Mouse (Mus musculus) liver, embryonic 11.5 days (tissue): ENCODE results near the gene Gpatch4. TPM values are rescaled to one million over a fixed set of nuclear protein-coding genes. Genes with fewer than 3 reads are reported as not detected.

Source experiments
- ATAC-seq: fragments of 200-750 bp; cut with Nextera tagmentation; replicated peaks from 2 replicates; pipeline ENCODE4 v1.8.0; 2017; ENCODE audit warnings: moderate number of reproducible peaks, mild to moderate bottlenecking, moderate TSS enrichment, moderate library complexity; ENCODE audit not compliant: low FRiP score
- DNase-seq: peaks from one replicate; pipeline ENCODE4 v3.0.0-alpha.2; 2017; ENCODE audit warnings: low spot score
- H3K27ac ChIP-seq: fragments of 300-500 bp; sonication (generic); 2 replicates; pipeline ENCODE4 v1.5.1; 2014; ENCODE audit warnings: mild to moderate bottlenecking, low read depth, low read length, control low read depth
- H3K27me3 ChIP-seq: fragments of 300-500 bp; sonication (generic); replicated peaks from 2 replicates; pipeline ENCODE4 v1.6.1; 2014; ENCODE audit warnings: low read length, mixed read lengths; ENCODE audit not compliant: control insufficient read depth, insufficient read depth
- H3K36me3 ChIP-seq: fragments of 300-500 bp; sonication (generic); 2 replicates; pipeline ENCODE4 v1.6.1; 2014; ENCODE audit warnings: mild to moderate bottlenecking, low read length, moderate library complexity, mixed read lengths; ENCODE audit not compliant: control insufficient read depth, insufficient read depth
- H3K4me1 ChIP-seq: fragments of 300-500 bp; sonication (generic); replicated peaks from 2 replicates; pipeline ENCODE4 v1.6.1; 2014; ENCODE audit warnings: low read length, mixed read lengths; ENCODE audit not compliant: control insufficient read depth, insufficient read depth
- H3K4me2 ChIP-seq: fragments of 300-500 bp; sonication (generic); 2 replicates; pipeline ENCODE4 v1.6.1; 2014; ENCODE audit warnings: mild to moderate bottlenecking, control low read depth, moderate library complexity
- H3K4me3 ChIP-seq: fragments of 300-500 bp; sonication (generic); 2 replicates; pipeline ENCODE4 v1.5.1; 2014; ENCODE audit warnings: low read depth, low read length, control low read depth
- H3K9ac ChIP-seq: fragments of 300-500 bp; sonication (generic); 2 replicates; pipeline ENCODE4 v1.6.1; 2014; ENCODE audit warnings: low read depth, low read length, control low read depth
- H3K9me3 ChIP-seq: fragments of 300-500 bp; sonication (generic); 2 replicates; pipeline ENCODE4 v1.6.1; 2016; ENCODE audit warnings: low read length, inconsistent platforms, mixed read lengths; ENCODE audit not compliant: control insufficient read depth
- WGBS: fragments of 180-500 bp; shearing (Covaris S2); extraction: QIAGEN DNeasy Blood & Tissue Kit; methylation state at CpG from one replicate; pipeline ENCODE4 v1.1.7; 2014; 5-methylcytosine and 5-hydroxymethylcytosine counted together
- polyA plus RNA-seq: library from polyadenylated mRNA; unstranded; fragments of >200 nt; fragmentation: Nextera tagmentation; extraction: Ambion mirVana; gene quantifications from 2 replicates; pipeline ENCODE4 v1.2.1, GENCODE M21; 2014

The Gpatch4 gene
- polyA plus RNA-seq: 60.6 and 60.7 TPM in 2 replicates

DNA sequence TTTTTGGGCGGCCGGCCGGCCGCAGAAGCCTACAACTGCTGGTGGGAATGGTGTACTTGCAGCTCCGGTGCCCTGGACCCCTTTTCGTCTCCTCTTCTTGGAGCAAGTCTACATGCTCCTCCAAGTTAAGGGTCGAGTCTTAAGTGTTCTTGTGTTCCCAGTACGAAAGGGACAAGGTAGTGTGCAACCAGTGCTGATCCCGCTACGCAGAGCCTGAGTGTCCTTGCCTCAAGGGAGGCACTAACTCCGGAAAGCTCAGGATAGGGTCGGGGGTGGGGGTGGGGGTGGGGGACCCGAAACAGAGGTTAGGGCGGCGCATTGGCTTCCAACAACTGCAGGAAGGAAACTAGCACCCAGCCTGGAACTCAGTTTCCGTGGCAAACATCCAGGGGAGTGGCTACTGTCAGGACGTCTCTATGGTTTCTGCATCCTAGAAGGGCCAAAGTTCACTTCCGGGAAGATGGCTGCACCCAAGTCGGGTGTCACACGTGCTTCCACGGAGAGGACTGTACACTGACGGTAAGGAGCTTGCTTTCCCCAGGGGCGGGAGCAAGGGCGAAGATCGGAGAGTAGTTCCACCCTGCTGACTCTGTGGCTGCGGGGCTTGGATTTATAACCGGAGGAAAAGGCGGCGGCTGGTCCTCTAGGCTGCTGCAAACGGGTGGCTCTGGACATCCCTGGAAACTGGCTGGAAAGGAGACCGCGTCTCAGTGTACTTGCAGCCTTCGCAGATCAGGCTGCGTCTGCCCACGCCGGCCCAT lies at the start of gene Gpatch4:
TSS of gene Gpatch4 (plus strand) at position 448 of the 761 bp plus-strand sequence.
- Histone ChIP-seq H3K27ac (peak within 1 kb of the TSS; percentile 55; the same call in 1 of the 2 replicates), H3K27me3 (no peaks in the 10 kb centered on the region; the same call in 1 of the 2 replicates), H3K36me3 (peaks cover 5% of the 10 kb centered on the region; the same call in 1 of the 2 replicates), H3K4me1 (peaks cover 7% of the 10 kb centered on the region; the same call in 1 of the 2 replicates), H3K9me3 (no peaks in the 10 kb centered on the region), H3K9ac (peak within 1 kb of the TSS; percentile 81), H3K4me2 (peak within 1 kb of the TSS; percentile 87), H3K4me3 (peak within 1 kb of the TSS; percentile 93)
- ATAC-seq (peak; percentile 96), DNase-seq (peak; percentile 82)
- 9% methylated on average over 36 of the region's 36 CpGs for WGBS

DNA sequence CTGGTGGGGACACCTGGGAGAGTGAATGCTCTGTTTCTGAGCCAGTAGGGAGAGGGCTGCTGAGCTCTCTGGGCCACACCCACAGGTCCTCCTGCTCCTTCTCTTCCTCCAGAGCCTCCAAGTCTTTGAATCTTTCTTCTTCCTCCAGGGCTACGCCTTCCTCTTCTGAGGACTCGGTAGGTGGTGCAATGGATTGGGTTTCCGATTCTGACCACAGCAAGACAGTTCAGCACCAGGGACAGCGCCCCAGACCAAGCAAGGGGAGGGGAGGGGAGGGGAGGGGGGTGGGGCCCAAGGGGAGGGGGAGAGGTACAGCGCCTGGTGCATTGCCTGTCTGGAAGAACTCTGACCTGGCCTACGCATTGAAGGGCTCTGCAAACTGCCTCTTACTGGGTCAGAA lies 49.5 kb upstream of the Gpatch4 start:
- Histone ChIP-seq H3K4me1 (no peaks in the 10 kb centered on the region; the same call in 1 of the 2 replicates), H3K9ac (no peak overlapping the region), H3K9me3 (no peaks in the 10 kb centered on the region), H3K27ac (no peak overlapping the region), H3K36me3 (no peaks in the 10 kb centered on the region), H3K4me2 (no peak overlapping the region), H3K27me3 (peaks cover 89% of the 10 kb centered on the region), H3K4me3 (no peak overlapping the region)
- WGBS: 0% methylated on average over 6 of the region's 6 CpGs
- DNase-seq (peak; percentile 58), ATAC-seq (no peak)

DNA sequence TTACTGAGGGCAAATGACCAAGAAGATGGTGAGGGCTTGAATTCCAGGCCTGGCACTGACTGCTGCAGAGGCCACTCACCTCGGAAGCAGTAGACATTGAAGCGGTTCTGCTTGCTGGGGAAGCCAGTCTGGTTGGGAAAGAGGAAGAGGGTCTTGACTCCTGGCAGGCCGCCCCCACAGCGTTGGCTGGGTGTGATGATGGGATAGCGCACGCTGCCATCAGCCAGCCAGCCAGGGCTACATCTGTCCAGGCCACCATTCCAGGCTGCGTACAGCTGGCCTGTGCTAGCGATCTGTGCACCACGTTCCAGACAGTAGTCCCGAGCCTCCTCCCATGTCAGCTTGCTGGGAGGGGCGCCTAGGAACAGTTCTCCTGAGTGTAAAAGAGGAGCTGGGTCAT lies 47.6 kb upstream of the Gpatch4 start:
- H3K9me3 ChIP-seq: no peaks in the 10 kb centered on the region
- whole genome bisulfite sequencing: 33% methylated on average over 11 of the region's 11 CpGs

DNA sequence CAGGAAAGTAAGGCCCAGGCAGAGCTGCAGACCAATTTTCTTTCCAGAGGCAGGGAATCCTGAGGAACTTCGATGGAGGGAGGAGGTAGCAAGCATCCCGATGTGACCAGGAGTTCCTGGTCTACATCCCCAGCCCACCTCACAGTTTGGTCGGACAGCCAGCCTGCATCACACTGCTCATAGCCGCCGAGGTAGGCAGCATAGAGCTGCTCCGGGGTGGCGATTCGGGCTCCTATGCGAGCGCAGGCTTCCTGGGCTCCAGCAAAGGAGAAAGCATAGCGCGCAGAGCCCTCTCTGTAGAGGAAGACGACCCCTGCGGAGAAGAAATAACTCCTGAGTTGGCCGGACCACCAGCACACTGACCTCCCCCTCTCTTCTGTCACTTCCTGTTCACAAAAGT lies 46.5 kb upstream of the Gpatch4 start:
- DNase-seq (no peak), ATAC-seq (no peak)
- H3K4me2 ChIP-seq: no peak overlapping the region
- no peaks in the 10 kb centered on the region for H3K9me3 ChIP-seq
- no peak overlapping the region for H3K27ac ChIP-seq
- no peaks in the 10 kb centered on the region; the same call in 1 of the 2 replicates for H3K4me1 ChIP-seq
- no peak overlapping the region for H3K4me3 ChIP-seq
- H3K27me3 ChIP-seq: peaks cover 94% of the 10 kb centered on the region
- no peaks in the 10 kb centered on the region for H3K36me3 ChIP-seq
- no peak overlapping the region for H3K9ac ChIP-seq
- WGBS: 2% methylated on average over 15 of the region's 15 CpGs

More for the DNA sequence above, 47.6 kb upstream of the Gpatch4 start:
- peaks cover 93% of the 10 kb centered on the region for H3K27me3 ChIP-seq
- DNase-seq (no peak), ATAC-seq (no peak)
- no peak overlapping the region for H3K27ac ChIP-seq
- no peak overlapping the region for H3K4me2 ChIP-seq
- H3K36me3 ChIP-seq: no peaks in the 10 kb centered on the region
- H3K4me3 ChIP-seq: no peak overlapping the region
- no peaks in the 10 kb centered on the region; the same call in 1 of the 2 replicates for H3K4me1 ChIP-seq
- no peak overlapping the region for H3K9ac ChIP-seq

DNA sequence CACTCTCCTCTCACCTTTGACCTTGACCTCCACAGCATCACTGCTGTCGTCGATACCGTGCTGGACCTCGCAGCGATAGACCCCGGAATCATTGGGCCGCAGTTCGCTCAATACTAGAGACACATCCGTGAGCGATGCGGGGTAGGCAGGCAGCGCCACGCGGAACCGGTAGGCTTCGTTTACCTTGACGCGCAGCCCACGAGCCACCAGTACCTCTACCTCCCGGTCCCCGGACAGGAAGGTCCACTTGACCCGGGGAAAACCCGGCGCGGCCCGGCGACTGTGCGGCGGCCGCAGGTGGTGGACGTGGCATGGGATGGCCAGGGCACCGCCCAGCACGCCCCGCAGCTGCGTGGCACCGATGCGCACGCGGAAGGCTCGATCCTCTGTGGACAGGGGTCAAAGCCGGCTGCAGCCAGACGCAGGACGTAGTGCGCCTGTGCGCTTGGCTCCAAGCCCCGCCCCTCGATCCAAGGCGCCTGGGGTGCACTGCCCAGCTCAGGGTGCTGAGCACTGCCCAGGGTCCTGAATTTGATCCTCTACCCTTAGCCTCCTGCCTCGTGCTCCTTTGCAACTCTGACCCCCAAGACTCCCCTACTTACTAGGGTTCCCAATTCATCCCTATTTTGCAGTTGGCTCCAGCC lies 45.8 kb upstream of the Gpatch4 start:
- DNase-seq (no peak), ATAC-seq (no peak)
- H3K36me3 ChIP-seq: no peaks in the 10 kb centered on the region
- H3K27me3 ChIP-seq: peaks cover 99% of the 10 kb centered on the region
- H3K4me1 ChIP-seq: no peaks in the 10 kb centered on the region; the same call in 1 of the 2 replicates
- no peaks in the 10 kb centered on the region for H3K9me3 ChIP-seq
- no peak overlapping the region for H3K9ac ChIP-seq
- H3K27ac ChIP-seq: no peak overlapping the region
- H3K4me3 ChIP-seq: peak overlapping the region; percentile 44
- peak overlapping the region; percentile 65 for H3K4me2 ChIP-seq
- 3% methylated on average over 49 of the region's 49 CpGs for WGBS

DNA sequence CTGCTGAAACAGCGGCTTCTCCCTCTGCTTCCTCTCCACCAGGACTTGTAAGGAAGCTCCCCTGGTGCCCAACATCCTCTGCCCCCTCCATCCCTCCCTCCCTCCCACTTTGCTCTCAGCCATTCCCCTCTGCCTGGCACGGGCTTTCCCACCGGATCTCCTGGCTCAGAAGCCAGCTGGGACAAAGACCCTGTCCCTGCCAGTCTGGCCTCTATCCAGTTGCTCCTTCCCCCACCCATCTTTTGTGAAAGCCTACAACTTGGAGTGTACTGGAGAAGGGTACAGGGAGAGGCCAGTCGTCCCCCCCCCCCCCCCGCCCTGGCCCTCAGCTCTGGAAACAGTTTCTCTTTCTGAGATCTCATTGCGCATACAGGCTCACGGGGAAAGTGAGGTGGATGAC lies 44.2 kb upstream of the Gpatch4 start:
- H3K9ac ChIP-seq: no peak overlapping the region
- no peak overlapping the region for H3K4me2 ChIP-seq
- DNase-seq (no peak), ATAC-seq (no peak)
- H3K4me1 ChIP-seq: no peaks in the 10 kb centered on the region; the same call in 1 of the 2 replicates
- H3K9me3 ChIP-seq: no peaks in the 10 kb centered on the region
- peaks cover 100% of the 10 kb centered on the region for H3K27me3 ChIP-seq
- H3K4me3 ChIP-seq: no peak overlapping the region
- WGBS: 7% methylated on average over 5 of the region's 7 CpGs
- no peaks in the 10 kb centered on the region for H3K36me3 ChIP-seq
- H3K27ac ChIP-seq: no peak overlapping the region

DNA sequence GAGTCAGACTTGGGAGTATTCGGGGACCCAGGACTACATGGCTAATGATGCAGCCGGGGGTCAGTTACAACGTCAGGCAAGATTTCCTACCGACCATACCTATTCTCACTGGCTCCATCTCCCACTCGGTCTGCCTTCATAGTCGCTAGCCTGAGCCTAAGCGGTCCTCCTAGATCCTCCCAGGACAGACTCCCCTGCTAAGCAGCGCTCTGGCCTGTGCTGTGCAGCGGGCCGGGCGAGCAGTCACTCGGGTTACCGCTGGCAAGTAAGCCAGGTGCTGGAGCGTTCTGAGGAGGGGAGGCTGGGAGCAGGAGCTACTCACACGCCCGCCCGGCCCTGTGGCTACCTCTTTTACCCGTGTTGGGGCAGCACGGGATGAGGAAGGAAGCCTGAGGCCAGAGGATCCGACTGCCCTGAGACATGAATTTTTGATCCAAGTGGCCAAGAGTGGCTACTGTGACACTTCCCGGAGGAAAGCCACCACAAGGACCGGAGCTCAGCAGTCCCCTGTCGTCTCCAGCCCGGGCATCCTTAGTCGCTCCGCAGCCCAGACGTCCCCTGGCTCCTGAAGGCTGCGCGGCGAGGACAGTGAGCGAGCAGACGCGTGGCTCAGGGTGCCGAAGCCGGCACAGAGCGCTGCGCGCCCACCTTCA lies 43.5 kb upstream of the Gpatch4 start:
- no peak for DNase-seq
- no peak overlapping the region for H3K27ac ChIP-seq
- ATAC-seq: no peak
- no peaks in the 10 kb centered on the region for H3K36me3 ChIP-seq
- no peaks in the 10 kb centered on the region; the same call in 1 of the 2 replicates for H3K4me1 ChIP-seq
- peaks cover 96% of the 10 kb centered on the region for H3K27me3 ChIP-seq
- no peak overlapping the region for H3K4me2 ChIP-seq
- H3K9ac ChIP-seq: no peak overlapping the region
- 2% methylated on average over 38 of the region's 38 CpGs for WGBS
- H3K4me3 ChIP-seq: peak overlapping the region; percentile 34
- no peaks in the 10 kb centered on the region for H3K9me3 ChIP-seq

DNA sequence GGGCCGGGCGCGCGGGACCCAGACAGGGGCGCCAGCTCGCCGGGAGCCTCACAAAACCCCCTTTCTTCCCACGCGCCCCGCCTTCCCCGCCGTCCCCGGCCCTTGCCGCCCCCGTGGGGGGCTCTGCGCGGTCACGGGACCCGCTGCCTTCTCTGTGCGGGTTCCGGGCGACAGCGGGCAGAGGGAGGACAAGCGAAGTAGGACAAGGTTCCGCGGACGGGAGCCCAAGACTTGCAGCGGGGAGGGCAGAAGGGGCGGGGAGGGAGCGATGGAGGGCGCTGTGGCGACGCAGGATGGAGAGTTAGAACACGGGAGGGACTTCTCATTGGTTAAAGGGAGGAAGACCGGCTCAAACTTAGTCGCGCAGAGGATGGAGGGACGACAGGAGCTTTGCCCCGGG lies 42.7 kb upstream of the Gpatch4 start, which contains the start of gene Bcan:
TSS of gene Bcan (minus strand) at position 50 of the 400 bp plus-strand sequence.
- peak within 1 kb of the TSS; percentile 34 for H3K4me3 ChIP-seq

More for the DNA sequence above, 42.7 kb upstream of the Gpatch4 start, which contains the start of gene Bcan:
- Histone ChIP-seq H3K9ac (no peak within 1 kb of the TSS), H3K4me1 (no peaks in the 10 kb centered on the region; the same call in 1 of the 2 replicates), H3K4me2 (peak within 1 kb of the TSS; percentile 49), H3K27ac (no peak within 1 kb of the TSS), H3K27me3 (peaks cover 88% of the 10 kb centered on the region), H3K36me3 (no peaks in the 10 kb centered on the region), H3K9me3 (no peaks in the 10 kb centered on the region)
- DNase-seq: no peak
- ATAC-seq: no peak
- WGBS: 2% methylated on average over 33 of the region's 39 CpGs
